Mouse (Mus musculus): ENCODE results near the gene Rora. TPM values are rescaled to one million over a fixed set of nuclear protein-coding genes. Genes with fewer than 3 reads are reported as not detected.

Gene Rora
- polyA plus RNA-seq, 1 experiment from 2014 or later, result 7.5 TPM

- no peak for TF ChIP-seq CTCF (IDR thresholded peaks at IDR 0.05; ENCODE audit: low read depth)
- no peak for TF ChIP-seq EP300 (optimal IDR thresholded peaks at IDR 0.05)
- Histone ChIP-seq H3K4me2 (replicated peaks; ENCODE audit: low read depth) (no peak overlapping the region), H3K27me3 (ENCODE audit: control insufficient read depth, insufficient read depth, low read length) (no peaks in the 10 kb centered on the region), H3K9me3 (ENCODE audit: control insufficient read depth, low read length) (no peaks in the 10 kb centered on the region), H3K4me1 (replicated peaks; ENCODE audit: control insufficient read depth, insufficient read depth) (no peaks in the 10 kb centered on the region), H3K4me3 (ENCODE audit: low read depth, low read length) (no peak overlapping the region), H3K27ac (replicated peaks) (no peak overlapping the region), H3K36me3 (ENCODE audit: control insufficient read depth, insufficient read depth, low read length) (no peaks in the 10 kb centered on the region), H3K9ac (ENCODE audit: low read length) (no peak overlapping the region)
- 37% methylated on average over 5 of the region's 5 CpGs for WGBS
- ATAC-seq (ENCODE audit: low FRiP score, low TSS enrichment), result no peak
- peak; percentile 19 for DNase-seq (ENCODE audit: low spot score)
Measured at GRCm38 (mm10) chr9:69010886-69011285, 357.3 kb downstream of the Rora start.

GRCm38 (mm10) chr9:69013186-69013715, 359.7 kb downstream of the Rora start:
- Histone ChIP-seq H3K9ac (ENCODE audit: low read length) (no peak overlapping the region), H3K4me3 (ENCODE audit: low read depth, low read length) (no peak overlapping the region), H3K4me1 (replicated peaks; ENCODE audit: control insufficient read depth, insufficient read depth) (no peaks in the 10 kb centered on the region), H3K27ac (replicated peaks) (no peak overlapping the region), H3K9me3 (ENCODE audit: control insufficient read depth, low read length) (no peaks in the 10 kb centered on the region), H3K27me3 (ENCODE audit: control insufficient read depth, insufficient read depth, low read length) (no peaks in the 10 kb centered on the region), H3K36me3 (ENCODE audit: control insufficient read depth, insufficient read depth, low read length) (no peaks in the 10 kb centered on the region), H3K4me2 (replicated peaks; ENCODE audit: low read depth) (no peak overlapping the region)
- TF ChIP-seq CTCF (IDR thresholded peaks at IDR 0.05; ENCODE audit: low read depth) (no peak), EP300 (optimal IDR thresholded peaks at IDR 0.05) (no peak)
- 90% methylated on average over 7 of the region's 7 CpGs for WGBS
- no peak for ATAC-seq (ENCODE audit: low FRiP score, low TSS enrichment)
- DNase-seq (ENCODE audit: low spot score), result no peak

DNA sequence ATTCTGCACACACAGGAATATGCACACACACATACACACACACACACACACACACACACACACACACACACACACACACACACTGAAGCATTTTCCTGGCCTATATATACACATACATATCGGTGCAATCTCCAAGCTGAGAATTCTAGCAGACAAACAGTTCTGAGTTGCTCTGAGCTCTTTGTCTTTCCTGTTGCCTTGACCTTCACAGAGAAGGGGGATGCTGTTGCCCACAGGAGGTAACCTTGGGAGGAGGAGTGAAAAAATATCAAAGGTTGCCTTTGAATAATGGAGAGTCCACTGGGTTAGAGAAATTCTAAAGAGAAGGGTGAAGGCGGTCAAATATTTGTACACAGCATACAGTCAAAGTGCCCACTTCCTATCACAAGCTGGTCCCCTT, 360.6 kb downstream of the Rora start:
- H3K9me3 ChIP-seq (ENCODE audit: control insufficient read depth, low read length), result no peaks in the 10 kb centered on the region
- no peak overlapping the region for H3K4me3 ChIP-seq (ENCODE audit: low read depth, low read length)
- 71% methylated on average over 2 of the region's 2 CpGs for WGBS
- H3K4me1 ChIP-seq (replicated peaks; ENCODE audit: control insufficient read depth, insufficient read depth), result no peaks in the 10 kb centered on the region
- no peak overlapping the region for H3K27ac ChIP-seq (replicated peaks)
- no peaks in the 10 kb centered on the region for H3K36me3 ChIP-seq (ENCODE audit: control insufficient read depth, insufficient read depth, low read length)
- H3K27me3 ChIP-seq (ENCODE audit: control insufficient read depth, insufficient read depth, low read length), result no peaks in the 10 kb centered on the region
- no peak overlapping the region for H3K4me2 ChIP-seq (replicated peaks; ENCODE audit: low read depth)
- H3K9ac ChIP-seq (ENCODE audit: low read length), result no peak overlapping the region
- ATAC-seq (ENCODE audit: low FRiP score, low TSS enrichment) (no peak), DNase-seq (ENCODE audit: low spot score) (no peak)
- TF ChIP-seq CTCF (IDR thresholded peaks at IDR 0.05; ENCODE audit: low read depth) (no peak), EP300 (optimal IDR thresholded peaks at IDR 0.05) (no peak)

- Histone ChIP-seq H3K4me1 (replicated peaks; ENCODE audit: control insufficient read depth, insufficient read depth) (no peaks in the 10 kb centered on the region), H3K4me3 (ENCODE audit: low read depth, low read length) (no peak overlapping the region), H3K27me3 (ENCODE audit: control insufficient read depth, insufficient read depth, low read length) (no peaks in the 10 kb centered on the region), H3K27ac (replicated peaks) (no peak overlapping the region), H3K36me3 (ENCODE audit: control insufficient read depth, insufficient read depth, low read length) (no peaks in the 10 kb centered on the region), H3K9me3 (ENCODE audit: control insufficient read depth, low read length) (no peaks in the 10 kb centered on the region), H3K4me2 (replicated peaks; ENCODE audit: low read depth) (no peak overlapping the region), H3K9ac (ENCODE audit: low read length) (no peak overlapping the region)
- TF ChIP-seq EP300 (optimal IDR thresholded peaks at IDR 0.05) (no peak), CTCF (IDR thresholded peaks at IDR 0.05; ENCODE audit: low read depth) (no peak)
- 90% methylated on average over 4 of the region's 4 CpGs for WGBS
- ATAC-seq (ENCODE audit: low FRiP score, low TSS enrichment) (no peak), DNase-seq (ENCODE audit: low spot score) (no peak)
Measured at GRCm38 (mm10) chr9:69020381-69020780, 366.8 kb downstream of the Rora start.

- Histone ChIP-seq H3K9me3 (ENCODE audit: control insufficient read depth, low read length) (no peaks in the 10 kb centered on the region), H3K36me3 (ENCODE audit: control insufficient read depth, insufficient read depth, low read length) (no peaks in the 10 kb centered on the region), H3K9ac (ENCODE audit: low read length) (no peak overlapping the region), H3K4me3 (ENCODE audit: low read depth, low read length) (no peak overlapping the region), H3K4me2 (replicated peaks; ENCODE audit: low read depth) (no peak overlapping the region), H3K27me3 (ENCODE audit: control insufficient read depth, insufficient read depth, low read length) (no peaks in the 10 kb centered on the region), H3K4me1 (replicated peaks; ENCODE audit: control insufficient read depth, insufficient read depth) (no peaks in the 10 kb centered on the region), H3K27ac (replicated peaks) (no peak overlapping the region)
- ATAC-seq (ENCODE audit: low FRiP score, low TSS enrichment) (no peak), DNase-seq (ENCODE audit: low spot score) (no peak)
- WGBS, result 86% methylated on average over 1 of the region's 1 CpGs
- TF ChIP-seq CTCF (IDR thresholded peaks at IDR 0.05; ENCODE audit: low read depth), result no peak
- TF ChIP-seq EP300 (optimal IDR thresholded peaks at IDR 0.05), result no peak
Measured at GRCm38 (mm10) chr9:69021482-69021881, 367.9 kb downstream of the Rora start.

- DNase-seq (ENCODE audit: low spot score) (no peak), ATAC-seq (ENCODE audit: low FRiP score, low TSS enrichment) (no peak)
- H3K36me3 ChIP-seq (ENCODE audit: control insufficient read depth, insufficient read depth, low read length), result no peaks in the 10 kb centered on the region
- TF ChIP-seq EP300 (optimal IDR thresholded peaks at IDR 0.05), result no peak
- no peak for TF ChIP-seq CTCF (IDR thresholded peaks at IDR 0.05; ENCODE audit: low read depth)
- no peak overlapping the region for H3K4me3 ChIP-seq (ENCODE audit: low read depth, low read length)
- no peaks in the 10 kb centered on the region for H3K27me3 ChIP-seq (ENCODE audit: control insufficient read depth, insufficient read depth, low read length)
- no peak overlapping the region for H3K9ac ChIP-seq (ENCODE audit: low read length)
- 75% methylated on average over 3 of the region's 3 CpGs for WGBS
- no peaks in the 10 kb centered on the region for H3K9me3 ChIP-seq (ENCODE audit: control insufficient read depth, low read length)
- H3K27ac ChIP-seq (replicated peaks), result no peak overlapping the region
- no peak overlapping the region for H3K4me2 ChIP-seq (replicated peaks; ENCODE audit: low read depth)
- no peaks in the 10 kb centered on the region for H3K4me1 ChIP-seq (replicated peaks; ENCODE audit: control insufficient read depth, insufficient read depth)
Measured at GRCm38 (mm10) chr9:69023314-69023713, 369.7 kb downstream of the Rora start.

All from stomach, postnatal 0 days (tissue).